Mouse (Mus musculus): Measurements from ENCODE around the gene Tapbp. TPM values are rescaled to one million over a fixed set of nuclear protein-coding genes. Genes with fewer than 3 reads are reported as not detected.

Tapbp gene
- polyA plus RNA-seq, 1 experiment from 2014 or later: 16.6 TPM

DNA sequence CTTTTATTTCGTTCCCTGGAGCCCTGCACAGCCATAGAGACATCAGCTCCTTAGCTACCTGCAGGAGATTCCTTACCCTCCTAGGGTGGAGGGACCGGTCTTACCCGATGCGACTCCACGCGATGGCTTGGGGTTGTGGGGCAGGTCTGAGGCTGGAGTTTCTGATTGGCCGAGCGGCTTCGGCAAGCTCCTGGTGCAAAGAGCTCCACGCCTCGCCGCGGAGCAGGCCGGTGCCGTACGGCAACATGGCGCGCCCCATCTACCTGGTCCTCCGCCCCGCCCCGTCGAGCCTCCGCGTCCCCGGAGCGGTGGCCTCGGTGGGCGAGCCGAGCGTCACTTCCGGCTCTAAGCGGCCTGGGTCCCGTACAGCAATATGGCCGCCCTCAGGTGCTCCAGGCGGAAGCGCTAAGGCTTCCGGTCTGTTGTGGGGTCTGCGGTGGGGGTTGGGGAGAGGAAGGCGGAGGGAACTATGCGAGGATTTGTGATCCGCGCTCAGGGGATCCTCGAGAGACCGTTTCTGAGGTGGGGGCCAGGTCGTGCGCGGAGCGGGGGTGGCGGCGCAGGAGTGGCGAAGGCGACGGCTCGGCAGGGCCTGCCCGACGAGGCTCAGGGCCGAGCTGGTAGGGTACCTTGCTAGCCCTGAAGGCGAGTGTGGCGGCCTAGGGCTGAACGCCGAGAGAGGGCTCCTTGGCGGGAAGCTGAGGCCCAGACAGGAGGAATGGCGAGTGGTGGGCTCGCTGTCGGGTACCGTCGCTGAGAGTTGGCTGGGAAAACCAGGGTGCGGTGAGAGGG is 6.4 kb upstream of the Tapbp start, which contains the start of gene Daxx:
Daxx (plus strand) TSS at position 338 of the 792 bp plus-strand sequence.
- Histone ChIP-seq H3K4me3 (ENCODE audit: low read depth, low read length) (peak within 1 kb of the TSS; percentile 87), H3K27ac (ENCODE audit: low read depth, low read length) (peak within 1 kb of the TSS; percentile 84), H3K9me3 (ENCODE audit: control insufficient read depth, low read length) (no peaks in the 10 kb centered on the region), H3K27me3 (ENCODE audit: control insufficient read depth, insufficient read depth, low read length) (no peaks in the 10 kb centered on the region), H3K4me2 (replicated peaks; ENCODE audit: low read depth, low read length) (peak within 1 kb of the TSS; percentile 96), H3K36me3 (ENCODE audit: control insufficient read depth, insufficient read depth, low read length) (peaks cover 17% of the 10 kb centered on the region), H3K4me1 (replicated peaks; ENCODE audit: control insufficient read depth, insufficient read depth, low read length) (peaks cover 6% of the 10 kb centered on the region), H3K9ac (ENCODE audit: low read depth, low read length) (peak within 1 kb of the TSS; percentile 87)
- DNase-seq (ENCODE audit: low spot score) (peak; percentile 99), ATAC-seq (ENCODE audit: low FRiP score) (peak; percentile 97)
- 1% methylated on average over 68 of the region's 68 CpGs for WGBS

DNA sequence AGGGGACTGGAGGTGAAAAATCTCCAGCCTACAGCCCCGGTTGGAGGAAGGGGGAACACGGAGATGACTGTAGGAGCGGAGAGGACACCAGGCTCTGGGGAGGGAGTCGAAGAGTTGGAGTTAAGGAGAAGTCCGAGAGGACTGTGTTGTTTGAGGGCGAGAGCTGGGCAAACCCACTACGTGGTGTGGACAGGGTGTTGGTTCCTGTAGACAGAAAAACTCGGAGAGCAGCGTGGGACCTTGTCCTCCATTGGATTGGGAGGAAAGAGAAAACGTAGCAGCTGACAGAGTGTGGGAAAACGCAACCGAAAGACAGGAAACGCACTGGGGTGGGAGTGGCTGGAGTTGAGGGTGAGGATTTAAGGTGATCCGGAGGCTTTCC is 5.8 kb upstream of the Tapbp start:
- ATAC-seq (ENCODE audit: low FRiP score) (no peak), DNase-seq (ENCODE audit: low spot score) (no peak)
- Histone ChIP-seq H3K4me2 (replicated peaks; ENCODE audit: low read depth, low read length) (peak overlapping the region; percentile 96), H3K4me3 (ENCODE audit: low read depth, low read length) (peak overlapping the region; percentile 87), H3K36me3 (ENCODE audit: control insufficient read depth, insufficient read depth, low read length) (peaks cover 17% of the 10 kb centered on the region), H3K27ac (ENCODE audit: low read depth, low read length) (peak overlapping the region; percentile 70; the same call in 1 of the 2 replicates), H3K4me1 (replicated peaks; ENCODE audit: control insufficient read depth, insufficient read depth, low read length) (peaks cover 6% of the 10 kb centered on the region), H3K9me3 (ENCODE audit: control insufficient read depth, low read length) (no peaks in the 10 kb centered on the region), H3K27me3 (ENCODE audit: control insufficient read depth, insufficient read depth, low read length) (no peaks in the 10 kb centered on the region), H3K9ac (ENCODE audit: low read depth, low read length) (peak overlapping the region; percentile 87)
- under 1% methylated on average over 14 of the region's 14 CpGs for WGBS

DNA sequence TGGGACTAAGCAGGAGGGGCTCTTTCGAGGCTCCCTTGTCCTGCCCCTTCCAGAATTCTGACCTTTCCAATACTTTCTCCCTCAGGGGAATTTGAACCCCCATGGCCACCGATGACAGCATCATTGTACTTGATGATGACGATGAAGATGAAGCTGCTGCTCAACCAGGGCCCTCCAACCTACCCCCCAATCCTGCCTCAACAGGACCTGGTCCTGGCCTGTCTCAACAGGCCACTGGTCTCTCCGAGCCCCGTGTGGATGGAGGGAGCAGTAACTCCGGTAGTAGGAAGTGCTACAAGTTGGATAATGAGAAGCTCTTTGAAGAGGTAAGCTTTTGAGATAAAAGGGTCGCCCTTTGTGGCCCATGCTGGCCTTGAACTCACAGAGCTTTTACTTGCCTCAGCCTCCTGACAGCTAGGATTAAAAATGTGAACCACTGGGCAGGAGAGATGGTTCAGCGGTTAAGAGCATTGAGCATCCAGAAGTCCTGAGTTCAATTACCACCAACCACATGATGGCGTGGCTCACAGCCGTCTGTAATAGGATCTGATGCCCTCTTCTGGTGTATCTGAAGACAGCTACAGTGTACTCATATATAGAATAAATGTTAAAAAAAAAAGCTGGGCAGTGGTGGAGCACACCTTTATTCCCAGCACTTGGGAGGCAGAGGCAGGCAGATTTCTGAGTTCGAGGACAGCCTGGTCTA is 5.2 kb upstream of the Tapbp start:
- peak overlapping the region; percentile 87; the same call in 1 of the 2 replicates for H3K9ac ChIP-seq (ENCODE audit: low read depth, low read length)
- ATAC-seq (ENCODE audit: low FRiP score): no peak
- no peak for DNase-seq (ENCODE audit: low spot score)
- H3K4me3 ChIP-seq (ENCODE audit: low read depth, low read length): peak overlapping the region; percentile 87
- 57% methylated on average over 11 of the region's 11 CpGs for WGBS
- no peaks in the 10 kb centered on the region for H3K9me3 ChIP-seq (ENCODE audit: control insufficient read depth, low read length)
- peaks cover 17% of the 10 kb centered on the region for H3K36me3 ChIP-seq (ENCODE audit: control insufficient read depth, insufficient read depth, low read length)
- H3K27me3 ChIP-seq (ENCODE audit: control insufficient read depth, insufficient read depth, low read length): no peaks in the 10 kb centered on the region
- peak overlapping the region; percentile 96 for H3K4me2 ChIP-seq (replicated peaks; ENCODE audit: low read depth, low read length)
- no peak overlapping the region for H3K27ac ChIP-seq (ENCODE audit: low read depth, low read length)
- H3K4me1 ChIP-seq (replicated peaks; ENCODE audit: control insufficient read depth, insufficient read depth, low read length): peaks cover 6% of the 10 kb centered on the region

DNA sequence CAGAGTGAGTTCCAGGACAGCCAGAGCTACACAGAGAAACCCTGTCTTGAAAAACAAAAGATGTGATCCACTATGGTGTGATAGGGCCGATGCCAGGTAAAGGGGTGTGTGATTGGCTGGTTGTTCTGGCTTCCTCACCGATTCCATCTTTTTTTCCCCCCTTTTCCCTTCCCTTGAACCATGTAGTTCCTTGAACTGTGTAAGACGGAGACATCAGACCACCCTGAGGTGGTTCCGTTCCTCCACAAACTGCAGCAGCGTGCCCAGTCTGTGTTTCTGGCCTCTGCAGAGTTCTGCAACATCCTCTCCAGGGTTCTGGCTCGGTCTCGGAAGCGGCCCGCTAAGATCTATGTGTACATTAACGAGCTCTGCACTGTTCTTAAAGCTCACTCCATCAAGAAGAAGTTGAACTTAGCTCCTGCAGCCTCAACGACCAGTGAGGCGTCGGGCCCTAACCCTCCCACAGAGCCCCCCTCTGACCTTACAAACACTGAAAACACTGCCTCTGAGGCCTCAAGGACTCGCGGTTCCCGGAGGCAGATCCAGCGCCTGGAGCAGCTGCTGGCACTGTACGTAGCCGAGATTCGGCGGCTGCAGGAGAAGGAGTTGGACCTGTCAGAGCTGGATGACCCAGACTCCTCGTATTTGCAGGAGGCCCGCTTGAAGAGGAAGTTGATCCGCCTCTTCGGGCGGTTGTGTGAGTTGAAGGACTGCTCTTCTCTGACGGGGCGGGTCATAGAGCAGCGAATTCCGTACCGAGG is 4.5 kb upstream of the Tapbp start:
- no peak overlapping the region for H3K4me2 ChIP-seq (replicated peaks; ENCODE audit: low read depth, low read length)
- DNase-seq (ENCODE audit: low spot score) (no peak), ATAC-seq (ENCODE audit: low FRiP score) (no peak)
- H3K4me3 ChIP-seq (ENCODE audit: low read depth, low read length): no peak overlapping the region
- H3K9me3 ChIP-seq (ENCODE audit: control insufficient read depth, low read length): no peaks in the 10 kb centered on the region
- H3K9ac ChIP-seq (ENCODE audit: low read depth, low read length): no peak overlapping the region
- 89% methylated on average over 31 of the region's 31 CpGs for WGBS
- peaks cover 6% of the 10 kb centered on the region for H3K4me1 ChIP-seq (replicated peaks; ENCODE audit: control insufficient read depth, insufficient read depth, low read length)
- no peak overlapping the region for H3K27ac ChIP-seq (ENCODE audit: low read depth, low read length)
- H3K36me3 ChIP-seq (ENCODE audit: control insufficient read depth, insufficient read depth, low read length): peaks cover 17% of the 10 kb centered on the region
- no peaks in the 10 kb centered on the region for H3K27me3 ChIP-seq (ENCODE audit: control insufficient read depth, insufficient read depth, low read length)

DNA sequence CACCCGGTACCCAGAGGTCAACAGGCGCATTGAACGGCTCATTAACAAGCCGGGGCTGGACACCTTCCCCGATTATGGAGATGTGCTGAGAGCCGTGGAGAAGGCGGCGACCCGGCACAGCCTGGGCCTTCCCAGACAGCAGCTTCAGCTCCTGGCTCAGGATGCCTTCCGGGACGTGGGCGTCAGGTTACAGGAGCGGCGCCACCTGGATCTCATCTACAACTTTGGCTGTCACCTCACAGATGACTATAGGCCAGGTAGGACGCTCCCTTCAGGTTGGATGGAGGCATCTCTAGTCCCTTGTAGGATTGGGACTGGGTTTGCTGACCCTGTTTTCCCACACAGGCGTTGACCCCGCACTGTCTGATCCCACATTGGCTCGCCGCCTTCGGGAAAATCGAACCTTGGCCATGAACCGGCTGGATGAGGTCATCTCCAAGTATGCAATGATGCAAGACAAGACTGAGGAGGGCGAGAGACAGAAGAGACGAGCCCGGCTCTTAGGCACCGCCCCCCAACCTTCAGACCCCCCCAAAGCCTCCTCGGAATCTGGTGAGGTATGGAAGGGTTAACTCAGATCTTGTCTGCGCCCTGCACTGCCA is 3.8 kb upstream of the Tapbp start:
- H3K4me2 ChIP-seq (replicated peaks; ENCODE audit: low read depth, low read length): no peak overlapping the region
- WGBS: 92% methylated on average over 28 of the region's 28 CpGs
- no peaks in the 10 kb centered on the region for H3K27me3 ChIP-seq (ENCODE audit: control insufficient read depth, insufficient read depth, low read length)
- H3K4me3 ChIP-seq (ENCODE audit: low read depth, low read length): no peak overlapping the region
- H3K9me3 ChIP-seq (ENCODE audit: control insufficient read depth, low read length): no peaks in the 10 kb centered on the region
- H3K27ac ChIP-seq (ENCODE audit: low read depth, low read length): no peak overlapping the region
- H3K36me3 ChIP-seq (ENCODE audit: control insufficient read depth, insufficient read depth, low read length): peaks cover 17% of the 10 kb centered on the region
- H3K4me1 ChIP-seq (replicated peaks; ENCODE audit: control insufficient read depth, insufficient read depth, low read length): peaks cover 8% of the 10 kb centered on the region
- H3K9ac ChIP-seq (ENCODE audit: low read depth, low read length): no peak overlapping the region
- ATAC-seq (ENCODE audit: low FRiP score) (no peak), DNase-seq (ENCODE audit: low spot score) (no peak)

DNA sequence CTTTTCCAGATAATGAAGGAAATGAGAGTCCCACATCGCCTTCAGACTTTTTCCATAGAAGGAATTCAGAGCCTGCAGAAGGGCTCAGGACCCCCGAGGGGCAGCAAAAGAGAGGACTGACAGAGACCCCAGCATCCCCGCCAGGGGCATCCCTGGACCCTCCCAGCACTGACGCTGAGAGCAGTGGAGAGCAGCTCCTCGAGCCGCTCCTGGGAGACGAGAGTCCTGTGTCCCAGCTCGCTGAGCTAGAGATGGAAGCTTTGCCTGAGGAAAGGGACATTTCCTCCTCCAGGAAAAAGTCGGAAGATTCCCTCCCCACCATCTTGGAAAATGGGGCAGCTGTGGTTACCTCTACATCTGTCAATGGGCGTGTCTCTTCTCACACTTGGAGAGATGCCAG is 2.4 kb upstream of the Tapbp start:
- no peak overlapping the region; the same call in 1 of the 2 replicates for H3K4me3 ChIP-seq (ENCODE audit: low read depth, low read length)
- DNase-seq (ENCODE audit: low spot score) (no peak), ATAC-seq (ENCODE audit: low FRiP score) (no peak)
- H3K36me3 ChIP-seq (ENCODE audit: control insufficient read depth, insufficient read depth, low read length): peaks cover 17% of the 10 kb centered on the region
- H3K27ac ChIP-seq (ENCODE audit: low read depth, low read length): no peak overlapping the region
- no peak overlapping the region for H3K4me2 ChIP-seq (replicated peaks; ENCODE audit: low read depth, low read length)
- 91% methylated on average over 10 of the region's 10 CpGs for WGBS
- H3K4me1 ChIP-seq (replicated peaks; ENCODE audit: control insufficient read depth, insufficient read depth, low read length): peaks cover 14% of the 10 kb centered on the region
- no peaks in the 10 kb centered on the region for H3K9me3 ChIP-seq (ENCODE audit: control insufficient read depth, low read length)
- H3K9ac ChIP-seq (ENCODE audit: low read depth, low read length): no peak overlapping the region
- H3K27me3 ChIP-seq (ENCODE audit: control insufficient read depth, insufficient read depth, low read length): no peaks in the 10 kb centered on the region

DNA sequence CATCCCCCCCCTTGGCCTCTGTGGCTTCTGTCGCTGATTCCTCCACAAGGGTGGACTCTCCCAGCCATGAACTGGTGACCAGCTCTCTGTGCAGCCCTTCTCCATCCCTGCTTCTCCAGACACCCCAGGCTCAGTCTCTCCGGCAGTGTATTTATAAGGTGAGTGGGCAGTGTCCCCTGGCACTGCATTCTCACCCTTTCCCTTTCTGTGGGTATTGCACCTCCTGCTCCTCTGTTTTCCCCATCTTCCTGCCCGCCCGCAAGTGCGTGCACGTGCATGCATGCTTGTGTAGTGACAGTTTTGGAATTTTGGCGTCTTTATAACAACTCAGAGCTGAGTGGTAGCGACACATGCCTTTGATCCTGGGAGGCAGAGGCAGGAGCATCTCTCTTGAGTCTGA is 1.8 kb upstream of the Tapbp start:
- H3K4me1 ChIP-seq (replicated peaks; ENCODE audit: control insufficient read depth, insufficient read depth, low read length): peaks cover 15% of the 10 kb centered on the region
- peaks cover 17% of the 10 kb centered on the region for H3K36me3 ChIP-seq (ENCODE audit: control insufficient read depth, insufficient read depth, low read length)
- H3K9ac ChIP-seq (ENCODE audit: low read depth, low read length): no peak overlapping the region

DNA sequence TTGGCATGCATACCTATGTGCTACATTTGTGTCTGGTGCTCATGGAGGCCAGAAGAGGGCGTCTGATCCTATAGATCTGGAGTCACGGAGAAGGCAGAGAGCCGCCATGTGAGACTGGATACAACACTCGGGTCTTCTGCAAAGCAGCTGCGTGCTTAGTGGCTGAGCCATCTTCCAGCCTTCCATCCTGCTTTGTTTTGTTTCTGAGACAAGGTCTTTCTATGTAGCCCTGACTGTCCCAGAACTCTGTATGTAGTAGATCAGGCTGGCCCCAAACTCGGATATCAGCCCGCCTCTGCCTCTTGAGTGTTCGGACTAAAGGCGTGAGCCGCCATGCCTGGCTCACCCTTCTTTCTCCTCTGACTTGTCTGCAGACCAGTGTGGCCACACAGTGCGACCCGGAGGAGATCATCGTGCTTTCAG is 719 bp upstream of the Tapbp start:
- Histone ChIP-seq H3K36me3 (ENCODE audit: control insufficient read depth, insufficient read depth, low read length) (peaks cover 17% of the 10 kb centered on the region), H3K9ac (ENCODE audit: low read depth, low read length) (no peak overlapping the region)

More for the DNA sequence above, 1.8 kb upstream of the Tapbp start:
- H3K9me3 ChIP-seq (ENCODE audit: control insufficient read depth, low read length): no peaks in the 10 kb centered on the region
- no peak overlapping the region for H3K4me2 ChIP-seq (replicated peaks; ENCODE audit: low read depth, low read length)
- ATAC-seq (ENCODE audit: low FRiP score): no peak
- no peak overlapping the region for H3K27ac ChIP-seq (ENCODE audit: low read depth, low read length)
- no peak for DNase-seq (ENCODE audit: low spot score)
- H3K27me3 ChIP-seq (ENCODE audit: control insufficient read depth, insufficient read depth, low read length): no peaks in the 10 kb centered on the region
- H3K4me3 ChIP-seq (ENCODE audit: low read depth, low read length): no peak overlapping the region; the same call in 1 of the 2 replicates
- WGBS: 98% methylated on average over 8 of the region's 8 CpGs

More for the DNA sequence above, 719 bp upstream of the Tapbp start:
- Histone ChIP-seq H3K27ac (ENCODE audit: low read depth, low read length) (no peak overlapping the region), H3K9me3 (ENCODE audit: control insufficient read depth, low read length) (no peaks in the 10 kb centered on the region), H3K4me1 (replicated peaks; ENCODE audit: control insufficient read depth, insufficient read depth, low read length) (peaks cover 20% of the 10 kb centered on the region), H3K27me3 (ENCODE audit: control insufficient read depth, insufficient read depth, low read length) (no peaks in the 10 kb centered on the region), H3K4me2 (replicated peaks; ENCODE audit: low read depth, low read length) (peak overlapping the region; percentile 59; the same call in 1 of the 2 replicates), H3K4me3 (ENCODE audit: low read depth, low read length) (peak overlapping the region; percentile 64; the same call in 1 of the 2 replicates)
- ATAC-seq (ENCODE audit: low FRiP score): no peak
- no peak for DNase-seq (ENCODE audit: low spot score)
- 73% methylated on average over 13 of the region's 13 CpGs for WGBS

Data from hindbrain, embryonic 11.5 days (tissue).